Mouse (Mus musculus) kidney, embryonic 14.5 days (tissue): ENCODE measurements around the gene Trim15. TPM values are rescaled to one million over a fixed set of nuclear protein-coding genes. Genes with fewer than 3 reads are reported as not detected.
"Not testable (repeated sequence)": the region's sequence is repeated elsewhere in the genome, so short reads cannot be mapped to it uniquely, and the experiment has no call there.

Source experiments
- ATAC-seq: fragments of 200-750 bp; cut with Nextera tagmentation; 2 replicates; pipeline ENCODE4 v1.8.0; 2017; ENCODE audit warnings: moderate number of reproducible peaks, mild to moderate bottlenecking, moderate TSS enrichment, moderate library complexity; ENCODE audit not compliant: low FRiP score, low TSS enrichment
- H3K27ac ChIP-seq: fragments of 300-500 bp; sonication (generic); 2 replicates; pipeline ENCODE4 v1.5.1; 2014; ENCODE audit warnings: low read depth, mild to moderate bottlenecking, low read length, moderate library complexity, mixed read lengths
- H3K27me3 ChIP-seq: fragments of 300-500 bp; sonication (generic); 2 replicates; pipeline ENCODE4 v1.6.1; 2014; ENCODE audit warnings: mild to moderate bottlenecking, low read length; ENCODE audit not compliant: control insufficient read depth, insufficient read depth
- H3K36me3 ChIP-seq: fragments of 300-500 bp; sonication (generic); 2 replicates; pipeline ENCODE4 v1.6.1; 2014; ENCODE audit warnings: low read length, mixed read lengths; ENCODE audit not compliant: control insufficient read depth, insufficient read depth
- H3K4me1 ChIP-seq: fragments of 300-500 bp; sonication (generic); 2 replicates; pipeline ENCODE4 v1.6.1; 2014; ENCODE audit warnings: low read length, mixed read lengths; ENCODE audit not compliant: control insufficient read depth, insufficient read depth
- H3K4me2 ChIP-seq: fragments of 300-500 bp; sonication (generic); replicated peaks from 2 replicates; pipeline ENCODE4 v1.6.1; 2014; ENCODE audit warnings: low read depth, mild to moderate bottlenecking, low read length
- H3K4me3 ChIP-seq: fragments of 300-500 bp; sonication (generic); 2 replicates; pipeline ENCODE4 v1.5.1; 2014; ENCODE audit warnings: mild to moderate bottlenecking, low read length
- H3K9ac ChIP-seq: fragments of 300-500 bp; sonication (generic); 2 replicates; pipeline ENCODE4 v1.6.1; 2014; ENCODE audit warnings: low read depth, mild to moderate bottlenecking, low read length, moderate library complexity
- H3K9me3 ChIP-seq: fragments of 300-500 bp; sonication (generic); 2 replicates; pipeline ENCODE4 v1.6.1; 2016; ENCODE audit warnings: low read length; ENCODE audit not compliant: control insufficient read depth
- WGBS: fragments of 180-500 bp; shearing (Covaris S2); extraction: QIAGEN DNeasy Blood & Tissue Kit; methylation state at CpG from one replicate; pipeline ENCODE4 v1.1.7; 2014; 5-methylcytosine and 5-hydroxymethylcytosine counted together
- polyA plus RNA-seq: library from polyadenylated mRNA; unstranded; fragments of >200 nt; fragmentation: Nextera tagmentation; extraction: Ambion mirVana; gene quantifications from 2 replicates; pipeline ENCODE4 v1.2.1, GENCODE M21; 2014

Gene Trim15
- polyA plus RNA-seq, 1 experiment from 2014 or later: 0.23 TPM

DNA sequence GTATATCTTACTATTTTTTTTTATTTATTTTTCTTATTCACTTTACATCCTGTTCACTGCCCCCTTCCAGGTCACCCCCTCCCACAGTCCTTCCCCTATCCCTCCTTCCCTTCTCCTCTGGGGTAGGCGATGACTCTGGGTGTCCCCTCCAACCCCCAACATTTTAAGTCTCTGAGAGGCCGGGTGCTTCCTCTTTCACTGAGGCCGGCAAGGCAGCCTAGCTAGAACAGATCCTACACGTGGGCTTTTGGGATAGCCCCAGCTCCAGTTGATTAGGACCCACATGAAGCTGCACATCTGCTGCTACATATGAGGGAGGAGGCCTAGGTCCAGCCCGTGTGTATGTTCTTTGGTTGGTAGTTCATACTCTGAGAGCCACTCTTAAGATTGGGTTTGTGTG, 28.0 kb downstream of the Trim15 start:
- no peak overlapping the region for H3K9ac ChIP-seq
- 82% methylated on average over 5 of the region's 5 CpGs for WGBS
- ATAC-seq: no peak

GRCm38 (mm10) chr17:36836874-36837647, 29.9 kb downstream of the Trim15 start, which contains the start of gene Trim26:
TSS of gene Trim26 (plus strand) at chr17:36837134.
- Histone ChIP-seq H3K9ac (peak within 1 kb of the TSS; percentile 87), H3K27ac (peak within 1 kb of the TSS; percentile 92), H3K4me1 (peaks cover 13% of the 10 kb centered on the region; the same call in 1 of the 2 replicates), H3K27me3 (no peaks in the 10 kb centered on the region), H3K4me3 (peak within 1 kb of the TSS; percentile 65), H3K9me3 (no peaks in the 10 kb centered on the region), H3K4me2 (peak within 1 kb of the TSS; percentile 63), H3K36me3 (no peaks in the 10 kb centered on the region)
- peak; percentile 99 for ATAC-seq
- WGBS: under 1% methylated on average over 58 of the region's 58 CpGs

More for the DNA sequence above, 28.0 kb downstream of the Trim15 start:
- no peak overlapping the region for H3K4me2 ChIP-seq
- H3K4me3 ChIP-seq: no peak overlapping the region
- H3K4me1 ChIP-seq: peaks cover 18% of the 10 kb centered on the region; the same call in 1 of the 2 replicates
- H3K36me3 ChIP-seq: no peaks in the 10 kb centered on the region
- H3K27ac ChIP-seq: no peak overlapping the region
- no peaks in the 10 kb centered on the region for H3K9me3 ChIP-seq
- H3K27me3 ChIP-seq: no peaks in the 10 kb centered on the region

- Histone ChIP-seq H3K4me1 (peaks cover 13% of the 10 kb centered on the region; the same call in 1 of the 2 replicates), H3K4me2 (peak overlapping the region; percentile 63), H3K36me3 (no peaks in the 10 kb centered on the region), H3K27ac (peak overlapping the region; percentile 67; the same call in 1 of the 2 replicates), H3K9me3 (no peaks in the 10 kb centered on the region), H3K4me3 (peak overlapping the region; percentile 65), H3K9ac (peak overlapping the region; percentile 87; the same call in 1 of the 2 replicates), H3K27me3 (no peaks in the 10 kb centered on the region)
- ATAC-seq: no peak
- 19% methylated on average over 3 of the region's 3 CpGs for WGBS
Observed at GRCm38 (mm10) chr17:36836427-36836812, 30.6 kb downstream of the Trim15 start.

DNA sequence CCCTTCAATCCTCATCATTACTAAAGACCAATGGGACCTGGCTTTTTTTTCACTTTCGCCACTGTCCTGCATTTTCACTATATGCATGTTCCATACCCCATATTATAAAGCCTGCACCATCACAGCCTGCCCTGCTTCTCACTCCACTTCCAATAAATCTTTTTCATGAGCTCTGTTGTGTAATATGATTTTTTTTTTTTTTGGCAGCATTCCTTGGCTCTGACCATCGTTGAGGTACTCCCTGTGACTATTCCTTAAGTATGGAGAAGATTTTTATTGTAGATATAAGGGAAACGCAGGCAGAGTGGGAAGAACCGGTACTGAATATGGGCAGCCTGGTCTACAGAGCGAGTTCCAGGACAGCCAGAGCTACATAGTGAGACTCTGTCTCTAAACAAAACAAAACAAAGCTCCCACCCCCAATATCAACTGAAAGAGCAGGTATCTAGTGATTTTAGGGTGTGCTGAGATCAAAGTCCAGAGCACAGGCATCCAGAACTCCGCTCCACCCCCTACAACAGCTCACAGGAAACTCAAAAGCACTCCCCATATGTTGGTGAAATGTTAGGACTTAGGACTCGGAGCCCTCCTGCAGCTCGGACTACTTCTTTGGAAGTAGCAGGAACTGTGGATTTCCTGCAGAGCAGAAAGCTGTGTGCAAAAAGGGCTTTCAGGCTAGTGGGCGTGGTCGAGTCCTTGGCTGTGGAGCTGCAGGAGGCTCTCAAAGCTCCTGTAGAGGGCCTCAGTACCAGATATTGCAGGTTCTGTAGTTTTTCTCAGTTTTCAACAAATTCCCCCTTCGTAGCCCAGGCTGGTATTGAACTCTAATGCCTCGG, 31.2 kb downstream of the Trim15 start:
- no peaks in the 10 kb centered on the region for H3K9me3 ChIP-seq
- ATAC-seq: peak; percentile 20; the same call in 1 of the 2 replicates
- 0 out of 2 replicates have a peak overlapping the region, but pooled peaks have one; percentile 87 for H3K9ac ChIP-seq
- H3K4me3 ChIP-seq: peak overlapping the region; percentile 65; the same call in 1 of the 2 replicates
- H3K27ac ChIP-seq: peak overlapping the region; percentile 67; the same call in 1 of the 2 replicates
- peak overlapping the region; percentile 63 for H3K4me2 ChIP-seq
- H3K36me3 ChIP-seq: no peaks in the 10 kb centered on the region
- no peaks in the 10 kb centered on the region for H3K27me3 ChIP-seq
- H3K4me1 ChIP-seq: peaks cover 13% of the 10 kb centered on the region; the same call in 1 of the 2 replicates
- WGBS: 33% methylated on average over 12 of the region's 12 CpGs

DNA sequence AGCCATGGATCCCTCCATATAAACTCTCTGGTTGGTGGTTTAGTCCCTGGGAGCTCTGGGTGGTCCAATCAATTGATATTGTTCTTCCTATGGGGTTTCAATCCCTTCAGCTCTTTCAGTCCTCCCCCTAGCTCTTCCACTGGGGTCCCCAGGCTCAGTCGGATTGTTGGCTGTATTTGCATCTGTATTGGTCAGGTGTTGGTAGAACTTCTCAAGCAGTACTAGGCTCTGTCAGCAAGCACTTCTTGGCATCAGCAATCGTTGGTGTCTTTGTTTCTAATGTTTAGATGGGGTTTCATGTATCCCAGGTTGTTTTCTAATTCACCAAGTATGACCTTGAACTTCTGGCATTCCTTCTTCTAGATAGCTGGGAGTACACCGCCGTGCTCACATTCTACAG, 34.3 kb downstream of the Trim15 start:
- Histone ChIP-seq H3K36me3 (no peaks in the 10 kb centered on the region), H3K27ac (no peak overlapping the region), H3K4me2 (no peak overlapping the region), H3K27me3 (no peaks in the 10 kb centered on the region), H3K4me3 (no peak overlapping the region), H3K9me3 (no peaks in the 10 kb centered on the region), H3K4me1 (peaks cover 8% of the 10 kb centered on the region; the same call in 1 of the 2 replicates), H3K9ac (no peak overlapping the region)
- 55% methylated on average over 4 of the region's 4 CpGs for WGBS
- no peak for ATAC-seq

GRCm38 (mm10) chr17:36830470-36830869, 36.5 kb downstream of the Trim15 start:
- 78% methylated on average over 3 of the region's 3 CpGs for WGBS
- no peaks in the 10 kb centered on the region for H3K27me3 ChIP-seq
- no peak overlapping the region for H3K9ac ChIP-seq
- no peaks in the 10 kb centered on the region for H3K9me3 ChIP-seq
- H3K4me3 ChIP-seq: no peak overlapping the region
- H3K27ac ChIP-seq: no peak overlapping the region
- H3K36me3 ChIP-seq: no peaks in the 10 kb centered on the region
- no peak for ATAC-seq
- H3K4me1 ChIP-seq: no peaks in the 10 kb centered on the region
- no peak overlapping the region for H3K4me2 ChIP-seq

GRCm38 (mm10) chr17:36828488-36828887, 38.5 kb downstream of the Trim15 start:
- no peak overlapping the region for H3K4me2 ChIP-seq
- no peaks in the 10 kb centered on the region for H3K36me3 ChIP-seq
- no peak overlapping the region for H3K27ac ChIP-seq
- ATAC-seq: no peak
- H3K4me1 ChIP-seq: no peaks in the 10 kb centered on the region
- no peak overlapping the region for H3K9ac ChIP-seq
- H3K27me3 ChIP-seq: no peaks in the 10 kb centered on the region
- H3K9me3 ChIP-seq: no peaks in the 10 kb centered on the region
- 82% methylated on average over 2 of the region's 2 CpGs for WGBS
- H3K4me3 ChIP-seq: no peak overlapping the region

DNA sequence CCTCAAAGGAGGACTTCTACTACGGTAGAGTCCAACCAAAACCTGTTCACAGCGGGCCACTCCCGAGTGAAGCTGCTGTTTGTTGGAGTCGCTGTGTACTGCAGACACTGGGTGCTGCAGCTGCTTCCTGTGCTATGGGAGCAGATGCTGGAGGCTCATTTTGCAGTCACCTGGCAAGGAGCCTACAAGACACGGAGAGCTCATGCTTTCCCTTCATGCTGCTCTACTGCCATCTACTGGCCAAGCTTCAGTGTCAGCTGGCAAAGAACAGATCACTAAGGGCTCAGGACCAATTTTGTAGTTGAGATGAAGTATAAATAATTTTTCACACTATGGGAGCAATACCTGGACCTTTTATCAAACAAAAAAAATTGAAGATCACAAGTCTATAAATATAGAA, 41.0 kb downstream of the Trim15 start:
- not testable (repeated sequence) for H3K4me1 ChIP-seq, H3K27me3 ChIP-seq, H3K27ac ChIP-seq, H3K36me3 ChIP-seq, H3K4me2 ChIP-seq, H3K9ac ChIP-seq, H3K9me3 ChIP-seq, H3K4me3 ChIP-seq
- peak; percentile 68; the same call in 1 of the 2 replicates for ATAC-seq
- 16% methylated on average over 5 of the region's 5 CpGs for WGBS
